Mouse (Mus musculus) heart, adult 8-10 months (tissue): ENCODE data around the gene Rhox3c. TPM values are rescaled to one million over a fixed set of nuclear protein-coding genes. Genes with fewer than 3 reads are reported as not detected.
"Not testable (repeated sequence)": the region's sequence is repeated elsewhere in the genome, so short reads cannot be mapped to it uniquely, and the experiment has no call there.

ENCODE experiments used
- DNase-seq: peaks from one replicate; pipeline ENCODE4 v3.0.0; 2022; ENCODE audit warnings: low spot score
- total RNA-seq, 4 experiments: library from RNA; stranded (reverse); gene quantifications; 2 replicates each; pipeline ENCODE4 v1.2.4; 2022

The Rhox3c gene
- not detected for total RNA-seq

DNA sequence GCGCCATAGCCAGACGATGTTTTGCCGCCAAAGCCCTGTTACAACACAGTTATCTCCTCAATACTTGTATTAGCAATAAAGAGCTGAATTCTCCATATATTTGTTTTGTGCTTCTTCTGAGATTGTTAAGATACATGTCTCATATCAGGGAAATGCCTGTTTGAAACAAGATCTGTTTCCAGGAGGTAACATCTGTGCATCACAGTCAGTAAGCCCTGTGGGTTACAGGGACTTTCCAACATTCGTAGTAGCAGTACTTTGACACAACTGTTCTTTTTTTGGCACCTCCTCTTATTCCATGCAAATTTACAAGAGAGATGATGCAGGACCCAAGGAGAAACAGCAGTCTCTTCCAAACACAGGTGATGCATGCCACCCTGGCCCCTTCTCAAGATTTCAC lies at the start of gene Rhox3c:
Gene Rhox3c (plus strand): TSS at position 301 of the 400 bp plus-strand sequence.
- not testable (repeated sequence) for DNase-seq

DNA sequence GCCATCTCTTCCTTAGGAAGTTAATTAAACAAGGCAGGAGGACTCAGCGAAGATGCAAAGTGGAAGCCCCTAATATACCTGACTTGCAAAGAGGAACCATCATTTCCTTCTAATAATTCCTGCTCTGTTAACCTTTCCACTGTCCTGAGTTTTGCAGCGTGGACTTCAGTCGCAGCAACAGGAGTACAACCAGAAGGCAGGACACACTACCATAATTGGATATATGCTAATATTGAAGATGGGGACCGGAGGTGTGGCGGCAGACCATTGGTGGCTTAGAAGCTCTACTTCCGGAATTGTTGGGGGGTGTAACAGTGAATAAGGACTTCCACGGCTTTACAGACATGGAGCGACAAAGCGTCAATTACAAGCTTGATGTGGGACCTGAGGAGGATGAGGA lies 46.6 kb upstream of the Rhox3c start, which contains the start of gene Rhox2b:
Gene Rhox2b (plus strand): TSS at position 301 of the 400 bp plus-strand sequence.
- DNase-seq: not testable (repeated sequence)

- DNase-seq: not testable (repeated sequence)
Measured at GRCm38 (mm10) chrX:37432194-37432593, 26.2 kb upstream of the Rhox3c start, which contains the start of gene Rhox4b. Rhox4b (plus strand) TSS chrX:37432494.

DNA sequence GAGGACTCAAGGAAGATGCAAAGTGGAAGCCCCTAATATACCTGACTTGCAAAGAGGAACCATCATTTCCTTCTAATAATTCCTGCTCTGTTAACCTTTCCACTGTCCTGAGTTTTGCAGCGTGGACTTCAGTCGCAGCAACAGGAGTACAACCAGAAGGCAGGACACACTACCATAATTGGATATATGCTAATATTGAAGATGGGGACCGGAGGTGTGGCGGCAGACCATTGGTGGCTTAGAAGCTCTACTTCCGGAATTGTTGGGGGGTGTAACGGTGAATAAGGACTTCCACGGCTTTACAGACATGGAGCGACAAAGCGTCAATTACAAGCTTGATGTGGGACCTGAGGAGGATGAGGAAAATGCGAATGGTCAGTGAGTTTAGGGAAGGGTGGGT lies 5.0 kb upstream of the Rhox3c start, which contains the start of gene Rhox2c:
Gene Rhox2c (plus strand): TSS at position 301 of the 400 bp plus-strand sequence.
- not testable (repeated sequence) for DNase-seq

DNA sequence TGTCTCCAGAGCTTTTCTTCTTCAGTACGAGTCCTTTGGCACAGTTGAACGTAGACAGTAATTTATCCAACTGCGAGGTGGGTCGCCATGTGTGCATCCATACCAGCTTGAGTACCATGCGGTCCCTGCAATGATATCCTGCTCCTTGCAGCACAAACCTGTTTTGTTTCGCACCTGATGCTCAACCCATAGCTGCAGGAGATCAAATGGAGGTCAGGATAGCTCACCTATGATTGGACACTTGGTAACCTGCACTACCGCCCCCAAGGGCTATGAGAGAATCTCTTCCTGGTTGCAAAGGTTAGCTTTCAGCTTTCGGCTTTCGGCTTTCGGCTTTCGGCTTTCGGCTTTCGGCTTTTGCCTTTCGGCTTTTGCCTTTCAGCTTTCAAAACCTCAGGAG lies 21.7 kb downstream of the Rhox3c start, which contains the start of gene Rhox4c:
Gene Rhox4c (plus strand): TSS at position 301 of the 400 bp plus-strand sequence.
- DNase-seq: not testable (repeated sequence)

GRCm38 (mm10) chrX:37514059-37514458 lies 55.7 kb downstream of the Rhox3c start, which contains the start of gene Rhox4d:
Rhox4d (plus strand) TSS chrX:37514359.
- not testable (repeated sequence) for DNase-seq

Other genes starting within 250 kb of the Rhox3c start
- not detected for gene Gm9, start 247.5 kb upstream of the Rhox3c start, total RNA-seq
- not detected for gene Rhox1, start 236.3 kb upstream of the Rhox3c start, total RNA-seq
- gene Rhox2a, start 213.6 kb upstream of the Rhox3c start, total RNA-seq: not detected
- gene Rhox3a, start 208.7 kb upstream of the Rhox3c start, total RNA-seq: not detected
- not detected for gene Rhox4a, start 193.2 kb upstream of the Rhox3c start, total RNA-seq
- gene Rhox3a2, start 78.6 kb upstream of the Rhox3c start, total RNA-seq: not detected
- not detected for gene Rhox4a2, start 67.7 kb upstream of the Rhox3c start, total RNA-seq
- not detected for gene Rhox2b, start 46.5 kb upstream of the Rhox3c start, total RNA-seq
- not detected for gene Rhox4b, start 26.1 kb upstream of the Rhox3c start, total RNA-seq
- gene Rhox2c, start 4.9 kb upstream of the Rhox3c start, total RNA-seq: under 1 TPM in 1 of 4 experiments, not detected in 3; 0.85 TPM
- gene Rhox4c, start 21.8 kb downstream of the Rhox3c start, total RNA-seq: not detected
- gene Rhox2d, start 34.8 kb downstream of the Rhox3c start, total RNA-seq: not detected
- not detected for gene Rhox4d, start 55.8 kb downstream of the Rhox3c start, total RNA-seq
- gene Rhox2e, start 71.9 kb downstream of the Rhox3c start, total RNA-seq: not detected
- not detected for gene Rhox3e, start 83.4 kb downstream of the Rhox3c start, total RNA-seq
- not detected for gene Rhox4e, start 98.8 kb downstream of the Rhox3c start, total RNA-seq
- not detected for gene Rhox2f, start 112.8 kb downstream of the Rhox3c start, total RNA-seq
- not detected for gene Rhox3f, start 122.4 kb downstream of the Rhox3c start, total RNA-seq
- gene Rhox4f, start 149.1 kb downstream of the Rhox3c start, total RNA-seq: not detected
- gene Rhox3g, start 170.0 kb downstream of the Rhox3c start, total RNA-seq: not detected
- not detected for gene Rhox2g, start 184.9 kb downstream of the Rhox3c start, total RNA-seq
- not detected for gene Rhox4g, start 192.7 kb downstream of the Rhox3c start, total RNA-seq
- gene Rhox3h, start 210.2 kb downstream of the Rhox3c start, total RNA-seq: not detected
- under 1 TPM in 2 of 4 experiments, not detected in 2; 0.63 to 0.72 TPM for gene Rhox2h, start 214.7 kb downstream of the Rhox3c start, total RNA-seq